Mouse (Mus musculus): Measurements from ENCODE around the gene Gm17657.
"Not testable (repeated sequence)": the region's sequence is repeated elsewhere in the genome, so short reads cannot be mapped to it uniquely, and the experiment has no call there.

Gm17657 gene

GRCm38 (mm10) chr17:29500243-29500740, 49.1 kb downstream of the Gm17657 start:
- DNase-seq, result no peak

DNA sequence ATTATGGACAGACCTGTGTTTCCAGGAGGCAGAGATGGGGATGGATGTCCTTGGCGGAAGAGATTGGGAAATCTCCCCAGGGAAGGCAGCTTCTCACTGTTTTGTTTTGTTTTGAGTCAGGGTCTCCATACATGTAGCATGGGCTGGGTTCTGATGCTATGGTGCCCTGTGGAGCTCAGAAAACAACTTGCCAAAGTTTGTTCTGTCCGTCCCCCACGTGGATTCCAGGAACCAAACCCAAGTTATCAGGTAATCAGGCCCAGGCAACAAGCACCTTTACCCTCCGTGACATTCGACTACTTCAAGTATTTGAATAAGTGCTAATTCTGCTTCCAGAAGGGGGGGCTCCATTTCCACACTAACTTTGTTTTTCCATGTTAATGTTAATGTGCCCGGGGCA, 49.9 kb downstream of the Gm17657 start:
- no peak for DNase-seq

DNA sequence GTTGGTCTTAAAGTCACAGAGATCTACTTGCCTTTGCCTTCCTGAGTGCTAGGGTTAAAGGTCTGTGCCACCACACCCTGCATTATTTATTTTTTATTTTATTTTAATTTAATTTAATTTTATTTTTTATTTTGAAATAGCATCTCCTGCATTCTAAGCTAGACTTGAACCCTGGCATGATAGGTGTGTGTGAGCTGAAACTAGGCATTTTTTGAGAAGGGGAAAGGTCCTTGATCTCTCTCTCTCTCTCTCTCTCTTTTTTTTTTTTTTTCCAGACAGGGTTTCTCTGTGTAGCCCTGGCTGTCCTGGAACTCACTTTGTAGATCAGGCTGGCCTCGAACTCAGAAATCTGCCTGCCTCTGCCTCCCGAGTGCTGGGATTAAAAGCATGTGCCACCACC, 50.5 kb downstream of the Gm17657 start:
- DNase-seq, result not testable (repeated sequence)

DNA sequence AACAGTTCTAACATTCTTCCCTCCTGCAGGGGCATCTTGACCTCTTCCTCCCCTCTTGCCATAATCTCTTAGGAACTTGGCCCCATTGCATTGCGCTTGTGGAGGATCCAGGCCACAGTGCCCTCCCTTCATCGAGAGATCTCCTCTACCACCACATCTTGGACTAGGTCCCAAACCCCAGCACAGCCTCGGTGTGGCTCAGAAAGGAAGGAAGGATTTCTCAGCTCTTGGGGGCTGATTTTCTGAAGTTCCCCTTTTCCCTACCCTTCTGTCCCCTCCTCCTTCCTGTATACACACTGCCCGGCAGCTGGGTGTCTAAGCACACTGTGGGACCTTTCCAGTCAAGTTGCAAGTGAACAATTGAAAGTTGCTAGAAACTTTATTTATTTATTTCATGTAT, 51.4 kb downstream of the Gm17657 start:
- no peak for DNase-seq

GRCm38 (mm10) chr17:29497481-29497880, 52.0 kb downstream of the Gm17657 start:
- DNase-seq, result not testable (repeated sequence)

- DNase-seq, result no peak
Measured at GRCm38 (mm10) chr17:29497071-29497354, 52.4 kb downstream of the Gm17657 start.

DNA sequence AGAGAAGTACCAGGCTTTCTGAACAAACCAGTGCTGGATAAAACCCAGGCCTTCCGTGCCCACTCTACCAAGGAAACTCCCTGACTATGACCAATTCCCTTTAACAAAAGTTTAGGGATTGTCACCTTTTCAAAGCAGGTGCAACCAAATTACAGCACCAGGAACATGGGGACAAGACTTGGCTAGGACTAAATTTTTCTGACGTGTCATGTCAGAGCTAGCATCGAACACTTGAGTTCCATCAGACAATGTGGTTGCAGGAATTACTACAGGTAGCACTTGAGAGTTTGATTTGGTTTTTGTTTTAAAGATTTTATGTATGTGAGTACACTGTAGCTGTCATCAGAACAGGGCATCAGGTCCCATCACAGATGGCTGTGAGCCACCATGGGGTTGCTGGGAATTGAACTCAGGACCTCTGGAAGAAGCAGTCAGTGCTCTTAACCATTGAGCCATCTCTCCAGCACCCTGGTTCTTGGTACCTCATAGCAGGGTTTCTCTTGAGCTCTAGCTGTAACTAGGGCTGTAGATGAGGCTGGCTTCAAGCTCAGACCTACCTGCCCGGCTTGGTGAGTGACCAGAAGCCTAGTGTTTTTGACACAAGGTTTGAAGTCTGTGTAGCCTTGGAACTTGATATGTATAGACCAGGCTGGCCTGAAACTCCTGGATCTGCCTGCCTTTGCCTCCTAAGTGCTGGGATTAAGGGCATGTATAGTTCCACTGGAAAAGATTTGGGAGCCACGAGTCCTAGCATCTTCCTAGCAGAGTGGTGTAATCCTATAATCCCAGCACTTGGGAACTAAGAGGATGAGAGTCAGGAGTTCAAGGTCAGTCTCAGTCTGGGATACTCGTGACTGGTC, 53.0 kb downstream of the Gm17657 start:
- no peak for DNase-seq

DNA sequence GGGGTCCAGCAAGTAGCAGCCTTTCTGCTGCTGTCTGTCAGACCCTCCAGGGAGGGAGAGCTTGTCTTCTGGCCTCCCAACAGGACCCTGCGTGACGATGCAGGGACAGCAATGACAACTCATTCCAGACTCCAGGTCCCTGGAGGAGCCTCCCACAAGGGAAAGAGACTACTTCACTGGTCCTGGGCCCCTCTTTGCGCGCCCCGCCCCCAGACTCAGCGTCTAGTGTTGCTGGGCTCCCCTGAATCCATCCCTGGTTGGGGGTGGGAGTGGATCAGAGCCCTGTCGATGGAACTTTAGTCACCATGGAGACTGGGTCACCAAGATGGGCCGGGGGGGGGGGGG, 54.7 kb downstream of the Gm17657 start:
- DNase-seq, result no peak

GRCm38 (mm10) chr17:29494062-29494731, 55.2 kb downstream of the Gm17657 start:
- peak; percentile 4 for DNase-seq

DNA sequence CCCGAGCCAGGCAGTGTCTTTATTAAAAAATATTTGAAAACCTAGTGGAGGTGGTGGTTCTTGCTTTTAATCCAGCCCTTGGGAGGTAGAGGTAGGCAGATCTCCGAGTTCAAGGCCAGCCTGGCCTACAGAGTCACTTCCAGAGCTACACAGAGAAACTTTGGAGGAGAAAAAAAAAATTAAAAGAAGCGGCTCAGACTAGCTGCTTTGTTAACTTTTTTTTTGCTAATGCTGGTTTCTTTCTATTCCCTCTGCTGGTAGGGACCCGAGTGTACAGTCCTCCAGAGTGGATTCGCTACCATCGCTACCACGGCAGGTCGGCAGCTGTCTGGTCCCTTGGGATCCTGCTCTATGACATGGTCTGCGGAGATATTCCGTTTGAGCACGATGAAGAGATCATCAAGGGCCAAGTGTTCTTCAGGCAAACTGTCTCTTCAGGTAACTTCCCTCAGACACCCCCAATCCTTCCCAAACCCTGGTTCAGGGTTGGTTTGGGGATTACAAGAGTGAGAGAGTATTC, 55.9 kb downstream of the Gm17657 start:
- no peak for DNase-seq

DNA sequence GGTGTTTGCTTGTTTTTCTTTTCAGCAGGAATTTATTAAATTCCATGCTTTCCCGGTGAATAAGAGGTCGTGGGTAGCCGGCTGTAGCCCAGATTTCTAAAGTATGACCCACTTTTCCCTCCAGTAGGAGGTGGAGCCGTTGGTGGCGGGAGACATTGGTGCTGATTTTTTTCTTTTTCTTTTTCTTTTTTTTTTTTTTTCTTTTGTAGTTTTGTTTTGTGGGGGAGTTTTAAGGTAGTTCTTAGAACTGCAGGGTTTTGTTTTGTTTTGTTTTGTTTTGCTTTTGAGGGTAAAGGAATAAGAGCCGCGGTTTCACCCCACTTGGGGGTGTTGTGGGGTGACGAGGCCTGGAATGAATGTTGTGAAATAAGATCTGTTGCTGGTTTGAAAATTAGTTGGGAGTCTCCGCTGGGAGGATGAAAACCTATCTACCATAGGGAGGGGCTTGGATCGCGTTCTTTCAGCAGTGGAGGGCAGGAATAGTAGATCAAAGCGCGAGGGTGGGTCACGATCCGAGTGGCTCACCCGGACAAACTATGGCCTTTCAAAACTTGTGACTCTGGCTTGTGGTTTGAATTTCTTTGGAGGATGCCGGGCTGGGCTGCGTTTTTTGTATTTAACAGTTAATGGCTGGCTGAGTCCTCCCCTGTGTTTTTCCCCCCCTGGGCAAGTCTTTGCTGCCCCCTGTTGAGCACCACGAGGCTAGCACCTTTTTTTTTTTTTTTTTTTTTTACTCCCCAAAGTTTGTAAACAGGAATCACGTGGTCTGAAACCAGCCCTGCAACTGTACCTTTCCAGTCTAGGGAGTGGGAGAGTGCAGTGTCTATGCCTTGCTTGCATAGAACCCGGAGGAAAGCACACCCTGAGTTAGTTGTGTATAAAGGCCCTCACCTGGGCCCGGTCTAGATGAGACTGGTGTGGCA, 56.9 kb downstream of the Gm17657 start:
- peak; percentile 55 for DNase-seq

GRCm38 (mm10) chr17:29491591-29492268, 57.7 kb downstream of the Gm17657 start:
- peak; percentile 60 for DNase-seq

- DNase-seq, result no peak
Measured at GRCm38 (mm10) chr17:29490713-29491581, 58.5 kb downstream of the Gm17657 start, which contains the start of gene Pim1. TSS of gene Pim1 (plus strand) at chr17:29490753.

GRCm38 (mm10) chr17:29489971-29490712, 59.3 kb downstream of the Gm17657 start:
- peak; percentile 94 for DNase-seq

- DNase-seq, result peak; percentile 23
Measured at GRCm38 (mm10) chr17:29488978-29489970, 60.2 kb downstream of the Gm17657 start.

- DNase-seq, result no peak
Measured at GRCm38 (mm10) chr17:29488257-29488977, 61.0 kb downstream of the Gm17657 start.

- DNase-seq, result no peak
Measured at GRCm38 (mm10) chr17:29485336-29486233, 63.9 kb downstream of the Gm17657 start.
